Mouse (Mus musculus): ENCODE measurements around the gene Tgfbr2. TPM values are rescaled to one million over a fixed set of nuclear protein-coding genes. Genes with fewer than 3 reads are reported as not detected.
A peak's percentile ranks its signal among the peaks of the same experiment; 100 is the strongest.

The Tgfbr2 gene
- polyA plus RNA-seq (2016; fragmentation: Nextera tagmentation; extraction: Ambion mirVana): 6.9 and 7.1 TPM in 2 replicates

DNA sequence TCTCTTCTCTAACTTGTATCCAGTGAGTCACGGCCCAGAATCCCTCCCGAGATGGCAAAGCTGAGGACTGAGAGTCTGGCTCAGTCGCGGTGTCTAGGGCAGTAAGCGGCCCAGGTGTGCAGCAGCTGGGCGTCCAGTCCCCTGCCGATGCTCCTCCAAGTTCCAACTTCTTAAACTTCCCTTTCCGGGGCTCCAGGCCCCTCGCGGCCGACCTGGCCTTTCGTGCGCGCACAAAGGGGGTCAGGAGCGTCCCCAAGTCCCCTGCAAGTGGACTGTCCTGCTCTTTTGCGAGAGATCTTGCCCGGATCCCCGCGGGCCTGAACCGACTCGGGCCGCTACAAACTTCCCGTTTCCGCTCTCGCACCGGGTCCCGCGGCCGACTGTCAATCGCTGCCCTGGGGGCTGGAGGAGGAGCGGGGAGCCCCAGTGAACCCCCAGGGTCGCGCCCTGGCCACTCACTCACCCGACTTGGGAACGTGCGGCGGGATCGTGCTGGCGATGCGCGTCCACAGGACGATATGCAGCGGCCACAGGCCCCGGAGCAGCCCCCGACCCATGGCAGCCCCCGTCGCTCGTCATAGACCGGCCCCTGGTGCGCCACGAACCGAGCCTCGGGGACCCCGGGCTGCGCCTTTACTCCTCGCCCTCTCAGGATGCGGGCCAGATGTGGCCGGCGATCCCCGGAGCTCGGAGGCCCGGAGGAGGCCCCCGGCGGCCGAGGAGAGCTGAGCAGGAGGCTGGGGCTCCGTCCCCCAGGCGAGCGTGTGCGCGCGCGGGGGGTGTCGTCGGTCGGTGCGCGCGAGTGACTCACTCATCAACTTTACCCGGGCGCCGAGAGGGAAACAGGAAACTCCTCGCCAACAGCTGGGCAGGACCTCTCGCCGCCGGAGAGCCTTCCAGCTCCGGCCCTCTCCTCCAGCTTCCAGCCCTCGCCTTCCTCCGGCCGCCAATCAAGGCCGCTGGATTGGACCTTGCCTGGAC lies at the start of gene Tgfbr2:
Gene Tgfbr2, minus strand, starts transcription at position 880 of the 981 bp plus-strand sequence.
- Histone ChIP-seq H3K36me3 (no peaks in the 10 kb centered on the region), H3K4me3 (peak within 1 kb of the TSS; percentile 65), H3K4me2 (peak within 1 kb of the TSS; percentile 78), H3K4me1 (peaks cover 28% of the 10 kb centered on the region), H3K9ac (peak within 1 kb of the TSS; percentile 74), H3K9me3 (replicated peaks) (no peaks in the 10 kb centered on the region), H3K27ac (peak within 1 kb of the TSS; percentile 72), H3K27me3 (replicated peaks) (peaks cover 6% of the 10 kb centered on the region; the same call in 1 of the 2 replicates)
- WGBS (ENCODE audit: insufficient replicate concordance): under 1% methylated on average over 88 of the region's 90 CpGs
- peak; percentile 66 for ATAC-seq

DNA sequence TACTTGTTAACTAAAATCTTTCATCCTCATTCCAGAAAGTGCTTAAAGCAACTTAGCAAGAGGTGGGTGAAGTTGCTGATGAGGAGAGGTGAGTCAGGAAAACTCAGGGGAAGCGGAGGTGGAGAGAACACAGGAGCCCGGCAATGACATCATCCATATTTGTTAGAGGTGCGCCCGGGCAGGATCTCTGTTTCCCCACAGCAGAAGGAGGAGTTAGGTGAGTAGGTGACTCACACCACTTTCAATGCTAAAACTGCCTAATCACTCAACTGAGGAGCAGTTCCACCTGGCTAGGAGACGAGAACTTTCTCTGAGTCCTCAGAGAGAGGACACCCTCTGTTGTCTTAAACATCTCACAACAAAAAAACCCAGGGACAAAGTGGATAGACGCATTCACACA lies 48.2 kb upstream of the Tgfbr2 start:
- Histone ChIP-seq H3K9ac (no peak overlapping the region), H3K4me2 (no peak overlapping the region), H3K27ac (no peak overlapping the region), H3K4me1 (no peaks in the 10 kb centered on the region), H3K4me3 (no peak overlapping the region), H3K9me3 (replicated peaks) (no peaks in the 10 kb centered on the region), H3K27me3 (replicated peaks) (no peaks in the 10 kb centered on the region; the same call in 1 of the 2 replicates), H3K36me3 (no peaks in the 10 kb centered on the region)
- ATAC-seq: no peak
- 60% methylated on average over 6 of the region's 6 CpGs for WGBS (ENCODE audit: insufficient replicate concordance)

DNA sequence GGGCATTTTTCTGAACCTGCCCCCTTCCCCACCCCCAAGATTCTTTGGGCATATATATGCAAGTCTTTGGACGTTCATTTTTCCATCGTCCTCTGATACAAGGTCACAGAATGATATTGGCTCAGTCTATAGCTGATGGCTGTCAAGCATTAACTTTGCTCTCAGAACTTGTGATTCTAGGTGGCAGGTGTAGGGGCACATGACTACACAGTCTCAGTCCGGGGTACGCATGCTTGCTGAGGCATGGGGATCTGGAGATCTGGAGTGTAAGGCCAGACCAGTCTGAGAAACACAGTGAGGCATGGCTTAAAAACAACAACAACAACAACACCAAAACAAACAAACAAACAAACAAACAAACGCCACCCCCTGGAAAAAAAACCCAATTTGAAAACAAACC lies 47.5 kb upstream of the Tgfbr2 start:
- no peaks in the 10 kb centered on the region for H3K36me3 ChIP-seq
- no peaks in the 10 kb centered on the region for H3K9me3 ChIP-seq (replicated peaks)
- H3K4me3 ChIP-seq: no peak overlapping the region
- H3K4me1 ChIP-seq: no peaks in the 10 kb centered on the region
- H3K27ac ChIP-seq: no peak overlapping the region
- no peak overlapping the region for H3K9ac ChIP-seq
- WGBS (ENCODE audit: insufficient replicate concordance): 76% methylated on average over 5 of the region's 5 CpGs
- H3K4me2 ChIP-seq: no peak overlapping the region
- ATAC-seq: no peak
- H3K27me3 ChIP-seq (replicated peaks): no peaks in the 10 kb centered on the region

DNA sequence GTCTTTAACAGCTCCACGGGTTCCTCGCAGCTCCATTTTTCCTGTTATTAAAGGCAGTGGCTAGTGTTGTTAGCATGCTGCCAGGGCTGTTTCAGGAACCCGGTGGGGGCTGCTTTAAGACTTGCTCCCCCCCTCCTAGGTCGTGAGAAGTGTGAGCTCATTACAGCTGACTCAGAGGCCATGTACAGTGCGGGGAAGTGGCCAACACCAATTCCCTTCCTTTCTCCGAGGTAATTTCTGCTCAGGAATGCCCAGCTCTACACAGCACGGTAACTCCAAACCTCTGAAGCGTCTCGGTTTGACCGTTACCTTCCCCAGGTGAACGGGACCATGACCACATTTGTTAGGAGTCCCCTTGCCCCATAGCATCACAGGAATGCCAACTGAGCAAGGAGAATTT lies 46.8 kb upstream of the Tgfbr2 start:
- ATAC-seq: no peak
- Histone ChIP-seq H3K9me3 (replicated peaks) (no peaks in the 10 kb centered on the region), H3K27ac (no peak overlapping the region), H3K36me3 (no peaks in the 10 kb centered on the region), H3K4me3 (no peak overlapping the region), H3K27me3 (replicated peaks) (no peaks in the 10 kb centered on the region), H3K4me1 (no peaks in the 10 kb centered on the region), H3K4me2 (no peak overlapping the region), H3K9ac (no peak overlapping the region)
- 57% methylated on average over 11 of the region's 11 CpGs for WGBS (ENCODE audit: insufficient replicate concordance)

DNA sequence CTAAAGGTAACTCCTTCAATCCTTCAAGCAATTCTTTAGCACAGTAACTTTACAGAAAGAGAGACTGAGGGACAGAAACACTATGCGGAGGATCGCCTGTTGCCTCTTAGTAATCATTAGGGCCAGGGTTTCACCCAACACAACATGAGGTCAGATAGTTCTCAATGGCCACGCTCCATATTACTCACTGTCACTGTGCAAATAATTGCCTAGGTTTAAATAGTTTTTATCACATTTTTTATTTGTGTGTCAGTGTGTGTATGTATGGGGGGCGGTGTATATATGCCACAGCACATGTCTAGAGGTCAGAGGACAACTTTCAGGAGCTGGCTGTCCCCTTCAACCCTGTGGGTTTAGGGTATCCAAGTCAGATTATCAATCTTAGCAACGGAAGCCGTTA lies 46.4 kb upstream of the Tgfbr2 start:
- Histone ChIP-seq H3K27ac (no peak overlapping the region), H3K9ac (no peak overlapping the region), H3K9me3 (replicated peaks) (no peaks in the 10 kb centered on the region), H3K4me1 (no peaks in the 10 kb centered on the region), H3K4me2 (no peak overlapping the region), H3K27me3 (replicated peaks) (no peaks in the 10 kb centered on the region), H3K36me3 (no peaks in the 10 kb centered on the region), H3K4me3 (no peak overlapping the region)
- WGBS (ENCODE audit: insufficient replicate concordance): 77% methylated on average over 6 of the region's 6 CpGs
- ATAC-seq: no peak

DNA sequence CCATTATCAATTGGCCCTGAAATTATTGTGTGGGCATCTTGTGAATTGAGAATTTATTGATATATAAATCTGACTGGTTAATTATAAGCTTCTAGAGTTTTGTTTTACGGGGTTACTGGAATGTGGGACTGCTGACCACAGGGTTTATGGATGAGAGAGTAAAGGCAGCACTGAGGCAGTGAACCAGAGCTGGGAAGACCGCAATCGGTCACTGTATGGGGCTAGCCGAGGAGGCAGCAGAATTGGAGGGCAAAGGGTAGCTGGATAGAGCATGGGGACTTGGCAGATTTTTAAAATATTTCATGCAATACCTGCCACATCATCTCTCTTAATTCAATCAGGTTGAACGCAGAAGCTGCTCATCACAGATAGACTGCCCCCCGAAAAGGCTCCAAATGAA lies 45.5 kb upstream of the Tgfbr2 start:
- no peak for ATAC-seq
- Histone ChIP-seq H3K4me2 (no peak overlapping the region), H3K4me3 (no peak overlapping the region), H3K9me3 (replicated peaks) (no peaks in the 10 kb centered on the region), H3K36me3 (no peaks in the 10 kb centered on the region), H3K27me3 (replicated peaks) (no peaks in the 10 kb centered on the region), H3K27ac (no peak overlapping the region), H3K4me1 (no peaks in the 10 kb centered on the region), H3K9ac (no peak overlapping the region)
- WGBS (ENCODE audit: insufficient replicate concordance): 78% methylated on average over 6 of the region's 6 CpGs

DNA sequence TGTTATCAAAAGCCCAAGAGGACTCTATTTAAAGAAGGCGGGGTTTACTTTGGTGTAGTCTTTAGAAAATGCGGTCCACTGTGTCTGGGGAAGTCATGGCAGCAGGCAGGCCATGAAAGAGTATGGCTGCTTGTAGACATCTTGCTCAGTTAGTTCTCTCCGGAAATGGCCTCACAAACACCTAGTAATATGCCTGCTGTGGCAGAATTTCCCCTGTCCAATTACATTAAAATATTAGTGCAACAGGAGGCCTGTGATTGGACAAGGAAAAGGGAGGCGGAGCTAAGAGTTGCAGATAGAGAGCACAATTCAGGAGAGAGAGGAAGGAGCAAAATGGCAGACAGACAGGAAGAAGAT lies 45.0 kb upstream of the Tgfbr2 start:
- Histone ChIP-seq H3K4me1 (no peaks in the 10 kb centered on the region), H3K9me3 (replicated peaks) (no peaks in the 10 kb centered on the region), H3K36me3 (no peaks in the 10 kb centered on the region), H3K4me2 (no peak overlapping the region), H3K4me3 (no peak overlapping the region), H3K27me3 (replicated peaks) (no peaks in the 10 kb centered on the region), H3K27ac (no peak overlapping the region), H3K9ac (no peak overlapping the region)
- no peak for ATAC-seq
- 86% methylated on average over 4 of the region's 4 CpGs for WGBS (ENCODE audit: insufficient replicate concordance)

DNA sequence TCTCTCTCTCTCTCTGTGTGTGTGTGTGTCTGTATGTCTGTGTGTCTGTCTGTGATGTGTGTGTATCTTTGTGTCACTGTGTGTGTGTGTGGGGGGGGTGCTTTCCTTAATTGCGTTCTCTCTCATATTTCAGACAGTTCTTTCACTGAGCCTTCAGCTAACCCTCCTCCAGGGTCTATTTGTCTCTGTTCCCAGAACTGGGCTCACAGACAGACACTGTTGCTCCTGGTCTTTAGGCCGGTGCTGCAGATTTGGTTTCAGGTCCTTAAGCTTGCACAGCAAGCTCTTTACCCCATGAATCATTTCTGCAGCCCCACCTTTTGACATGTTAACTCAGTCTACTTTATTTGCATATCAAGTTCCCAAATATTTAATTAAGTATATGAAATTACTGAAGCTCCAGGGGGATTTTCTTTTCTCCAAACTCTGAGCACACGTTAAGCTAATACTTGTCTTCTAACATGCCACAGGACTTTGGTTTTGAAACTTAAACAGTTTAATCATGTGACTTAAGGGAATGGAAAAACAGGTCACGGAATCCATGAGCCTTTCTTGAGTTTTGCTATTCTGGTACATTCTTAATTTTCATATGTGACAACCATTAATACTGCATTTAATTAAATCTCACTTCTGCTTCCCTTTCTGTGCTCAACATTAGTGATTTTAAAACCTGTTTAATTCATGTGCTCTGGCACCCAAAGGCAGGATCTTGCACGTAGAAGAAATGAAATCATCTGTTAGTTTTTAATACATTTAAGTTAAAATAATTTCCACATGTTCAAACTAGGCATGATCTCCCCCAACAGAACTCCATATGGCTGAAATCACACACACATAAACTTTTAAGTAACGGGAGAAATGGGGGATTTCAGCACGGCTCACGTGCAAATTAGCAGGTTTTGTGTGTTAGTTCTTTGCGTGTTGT lies 44.3 kb upstream of the Tgfbr2 start:
- no peaks in the 10 kb centered on the region for H3K36me3 ChIP-seq
- H3K27ac ChIP-seq: no peak overlapping the region
- no peaks in the 10 kb centered on the region for H3K9me3 ChIP-seq (replicated peaks)
- H3K4me3 ChIP-seq: no peak overlapping the region
- H3K4me2 ChIP-seq: no peak overlapping the region
- no peak overlapping the region for H3K9ac ChIP-seq
- H3K4me1 ChIP-seq: no peaks in the 10 kb centered on the region
- 72% methylated on average over 9 of the region's 9 CpGs for WGBS (ENCODE audit: insufficient replicate concordance)
- no peaks in the 10 kb centered on the region for H3K27me3 ChIP-seq (replicated peaks)
- no peak for ATAC-seq

DNA sequence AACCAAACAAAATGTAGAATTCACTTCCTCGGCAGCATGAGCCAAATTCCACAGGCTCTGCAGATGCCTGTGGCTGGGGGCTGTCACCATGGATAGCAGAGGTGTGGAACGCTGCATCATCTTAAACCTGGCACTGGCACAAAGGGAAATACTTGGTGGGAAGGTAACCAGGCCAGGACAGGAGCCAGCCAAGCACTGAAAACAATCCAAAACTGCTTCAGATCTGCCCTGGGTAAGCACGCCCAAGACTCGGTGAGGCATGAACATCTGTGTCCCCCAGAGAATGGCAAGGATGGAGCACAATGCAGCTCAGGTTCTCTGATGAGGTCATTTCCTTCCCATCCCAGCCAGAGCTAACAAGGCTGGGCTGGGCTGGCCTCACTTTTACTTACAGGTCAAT lies 43.6 kb upstream of the Tgfbr2 start:
- 55% methylated on average over 4 of the region's 4 CpGs for WGBS (ENCODE audit: insufficient replicate concordance)
- Histone ChIP-seq H3K4me1 (no peaks in the 10 kb centered on the region), H3K27me3 (replicated peaks) (no peaks in the 10 kb centered on the region), H3K36me3 (no peaks in the 10 kb centered on the region), H3K9me3 (replicated peaks) (no peaks in the 10 kb centered on the region), H3K9ac (no peak overlapping the region), H3K4me2 (no peak overlapping the region), H3K27ac (no peak overlapping the region), H3K4me3 (no peak overlapping the region)
- ATAC-seq: no peak

DNA sequence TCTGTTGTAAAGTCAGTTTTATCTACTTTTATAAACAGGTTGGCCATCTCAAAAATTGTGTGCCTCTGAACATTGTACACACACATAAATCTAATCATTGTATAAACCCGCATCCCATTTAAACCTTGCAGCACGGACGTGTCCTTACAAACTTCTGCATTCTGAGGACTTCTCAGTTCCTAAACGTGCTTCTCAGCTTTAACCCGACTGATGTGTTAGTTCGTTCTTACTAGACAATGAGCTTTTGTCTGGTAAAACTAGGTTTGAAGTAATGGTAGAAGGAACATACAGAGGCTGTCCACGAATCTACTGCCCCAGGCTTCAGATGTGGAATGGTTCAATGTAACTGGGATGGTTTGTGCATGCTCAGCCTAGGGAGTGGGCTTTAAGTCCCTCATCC lies 41.9 kb upstream of the Tgfbr2 start:
- no peak overlapping the region for H3K27ac ChIP-seq
- no peaks in the 10 kb centered on the region for H3K9me3 ChIP-seq (replicated peaks)
- no peak overlapping the region for H3K4me3 ChIP-seq
- no peak for ATAC-seq
- no peaks in the 10 kb centered on the region for H3K36me3 ChIP-seq
- 71% methylated on average over 7 of the region's 7 CpGs for WGBS (ENCODE audit: insufficient replicate concordance)
- no peaks in the 10 kb centered on the region for H3K4me1 ChIP-seq
- H3K27me3 ChIP-seq (replicated peaks): no peaks in the 10 kb centered on the region
- no peak overlapping the region for H3K9ac ChIP-seq
- no peak overlapping the region for H3K4me2 ChIP-seq

DNA sequence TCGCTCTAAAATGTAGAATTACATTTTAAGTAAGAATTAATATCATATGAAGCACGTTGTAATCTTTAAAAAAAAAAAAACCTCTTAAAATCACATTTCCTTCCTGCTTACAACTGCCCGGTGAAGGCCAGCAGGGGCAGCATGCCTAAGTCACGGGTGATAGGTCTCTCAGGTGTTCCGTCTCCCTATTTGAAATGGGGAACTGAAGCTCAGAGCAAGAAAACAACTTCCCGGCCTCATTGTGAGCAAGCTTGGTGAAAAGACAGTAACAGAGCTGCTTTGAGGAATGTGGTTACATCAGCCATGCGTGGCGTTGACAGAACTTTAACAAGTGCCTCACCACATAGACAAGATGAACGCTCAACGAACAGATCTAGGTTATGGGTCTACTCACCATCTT lies 41.5 kb upstream of the Tgfbr2 start:
- ATAC-seq: no peak
- H3K4me2 ChIP-seq: no peak overlapping the region
- no peak overlapping the region for H3K4me3 ChIP-seq
- H3K9ac ChIP-seq: no peak overlapping the region
- H3K9me3 ChIP-seq (replicated peaks): no peaks in the 10 kb centered on the region
- whole genome bisulfite sequencing (ENCODE audit: insufficient replicate concordance): 53% methylated on average over 10 of the region's 10 CpGs
- no peaks in the 10 kb centered on the region for H3K27me3 ChIP-seq (replicated peaks)
- no peak overlapping the region for H3K27ac ChIP-seq
- no peaks in the 10 kb centered on the region for H3K36me3 ChIP-seq
- no peaks in the 10 kb centered on the region for H3K4me1 ChIP-seq

DNA sequence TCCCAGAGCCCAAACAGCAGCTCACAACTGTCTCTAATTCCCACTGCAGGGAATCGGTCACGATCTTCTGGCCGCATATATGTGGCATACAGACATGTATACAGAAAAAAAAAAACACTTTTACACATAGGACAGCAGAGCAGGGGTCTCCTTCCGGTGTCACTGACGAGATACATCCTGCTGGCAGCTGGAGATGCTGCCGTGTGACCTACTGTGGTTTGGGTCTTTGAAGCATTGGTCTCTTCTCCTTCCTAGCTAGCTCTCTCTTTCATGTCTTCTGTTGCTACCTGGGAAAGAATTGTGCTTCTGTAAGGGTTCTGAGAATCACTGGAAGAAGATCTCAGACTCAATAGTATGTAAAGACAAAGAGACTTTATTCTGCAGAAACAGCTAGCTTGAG lies 39.1 kb upstream of the Tgfbr2 start:
- no peaks in the 10 kb centered on the region for H3K9me3 ChIP-seq (replicated peaks)
- no peaks in the 10 kb centered on the region for H3K4me1 ChIP-seq
- H3K4me2 ChIP-seq: no peak overlapping the region
- 57% methylated on average over 6 of the region's 6 CpGs for WGBS (ENCODE audit: insufficient replicate concordance)
- H3K36me3 ChIP-seq: no peaks in the 10 kb centered on the region
- H3K4me3 ChIP-seq: no peak overlapping the region
- H3K27ac ChIP-seq: no peak overlapping the region
- H3K27me3 ChIP-seq (replicated peaks): no peaks in the 10 kb centered on the region
- ATAC-seq: no peak
- H3K9ac ChIP-seq: no peak overlapping the region
